Mouse (Mus musculus): ENCODE data around the gene Mybbp1a. TPM values are rescaled to one million over a fixed set of nuclear protein-coding genes. Genes with fewer than 3 reads are reported as not detected.
"Not testable (repeated sequence)": the region's sequence is repeated elsewhere in the genome, so short reads cannot be mapped to it uniquely, and the experiment has no call there.

Gene Mybbp1a
- polyA plus RNA-seq, 1 experiment from 2014 or later, result 186 TPM

- 0 out of 2 replicates have a peak, but pooled peaks cover 6% of the 10 kb centered on the region for H3K4me1 ChIP-seq
- no peaks in the 10 kb centered on the region for H3K9me3 ChIP-seq
- no peak overlapping the region for H3K27ac ChIP-seq
- 33% methylated on average over 2 of the region's 2 CpGs for WGBS
- DNase-seq (ENCODE audit: low spot score), result no peak
- H3K36me3 ChIP-seq, result no peaks in the 10 kb centered on the region
- H3K4me3 ChIP-seq, result no peak overlapping the region
- peaks cover 12% of the 10 kb centered on the region; the same call in 1 of the 2 replicates for H3K27me3 ChIP-seq (ENCODE audit: insufficient read depth, poor library complexity, severe bottlenecking)
Observed at GRCm38 (mm10) chr11:72435694-72436045, 5.5 kb upstream of the Mybbp1a start.

DNA sequence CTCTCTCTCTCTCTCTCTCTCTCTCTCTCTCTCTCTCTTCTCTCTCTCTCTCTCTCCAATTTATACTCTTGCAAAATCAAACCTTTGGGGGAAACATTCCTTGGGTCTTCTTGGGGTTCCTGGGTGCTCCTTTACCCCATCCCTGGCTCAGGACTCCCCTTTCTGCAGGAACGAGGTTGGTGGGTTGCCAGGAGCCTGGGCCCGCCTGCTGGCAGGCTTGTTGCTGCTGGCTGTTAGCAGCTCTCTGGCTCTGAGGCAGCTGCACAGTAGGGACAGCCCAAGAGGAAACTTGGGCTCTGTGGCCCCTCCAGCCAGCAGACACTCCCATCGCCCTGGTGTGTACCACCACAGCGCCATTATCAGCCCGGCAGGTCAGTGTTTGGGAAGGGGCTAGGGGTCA is 4.9 kb upstream of the Mybbp1a start:
- no peak overlapping the region for H3K27ac ChIP-seq
- 64% methylated on average over 5 of the region's 5 CpGs for WGBS
- 0 out of 2 replicates have a peak, but pooled peaks cover 6% of the 10 kb centered on the region for H3K4me1 ChIP-seq
- DNase-seq (ENCODE audit: low spot score), result no peak
- H3K9me3 ChIP-seq, result no peaks in the 10 kb centered on the region
- H3K36me3 ChIP-seq, result no peaks in the 10 kb centered on the region
- no peak overlapping the region for H3K4me3 ChIP-seq
- H3K27me3 ChIP-seq (ENCODE audit: insufficient read depth, poor library complexity, severe bottlenecking), result peaks cover 12% of the 10 kb centered on the region; the same call in 1 of the 2 replicates

GRCm38 (mm10) chr11:72436756-72437650 is 4.2 kb upstream of the Mybbp1a start:
- no peak for DNase-seq (ENCODE audit: low spot score)
- no peaks in the 10 kb centered on the region for H3K36me3 ChIP-seq
- 85% methylated on average over 16 of the region's 16 CpGs for WGBS
- H3K9me3 ChIP-seq, result no peaks in the 10 kb centered on the region
- H3K4me1 ChIP-seq, result peaks cover 8% of the 10 kb centered on the region
- peaks cover 12% of the 10 kb centered on the region; the same call in 1 of the 2 replicates for H3K27me3 ChIP-seq (ENCODE audit: insufficient read depth, poor library complexity, severe bottlenecking)
- no peak overlapping the region for H3K4me3 ChIP-seq
- H3K27ac ChIP-seq, result no peak overlapping the region

DNA sequence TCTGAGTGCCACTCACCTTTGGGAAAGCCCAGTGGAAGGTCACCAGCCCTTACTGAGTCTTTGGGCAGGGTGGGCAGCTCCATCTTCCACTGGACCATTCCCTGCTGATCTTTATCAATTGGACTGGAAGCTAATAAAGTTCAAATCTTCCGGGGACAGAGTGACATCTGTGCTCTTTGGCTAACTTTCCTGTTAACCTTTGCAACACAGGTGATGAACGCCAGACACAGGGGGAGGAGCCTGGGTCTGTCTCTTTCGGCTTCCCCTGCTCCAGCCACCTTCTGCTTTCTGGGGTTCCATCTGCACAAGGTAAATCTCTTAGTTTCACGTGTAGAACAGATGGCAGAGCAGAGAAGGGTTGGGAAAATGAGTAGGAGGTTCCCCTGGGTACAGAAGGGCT is 2.7 kb upstream of the Mybbp1a start:
- Histone ChIP-seq H3K4me1 (peaks cover 15% of the 10 kb centered on the region), H3K9me3 (no peaks in the 10 kb centered on the region), H3K27ac (no peak overlapping the region), H3K4me3 (no peak overlapping the region), H3K27me3 (ENCODE audit: insufficient read depth, poor library complexity, severe bottlenecking) (peaks cover 12% of the 10 kb centered on the region; the same call in 1 of the 2 replicates), H3K36me3 (peaks cover 12% of the 10 kb centered on the region)
- DNase-seq (ENCODE audit: low spot score), result no peak
- WGBS, result 68% methylated on average over 4 of the region's 4 CpGs

DNA sequence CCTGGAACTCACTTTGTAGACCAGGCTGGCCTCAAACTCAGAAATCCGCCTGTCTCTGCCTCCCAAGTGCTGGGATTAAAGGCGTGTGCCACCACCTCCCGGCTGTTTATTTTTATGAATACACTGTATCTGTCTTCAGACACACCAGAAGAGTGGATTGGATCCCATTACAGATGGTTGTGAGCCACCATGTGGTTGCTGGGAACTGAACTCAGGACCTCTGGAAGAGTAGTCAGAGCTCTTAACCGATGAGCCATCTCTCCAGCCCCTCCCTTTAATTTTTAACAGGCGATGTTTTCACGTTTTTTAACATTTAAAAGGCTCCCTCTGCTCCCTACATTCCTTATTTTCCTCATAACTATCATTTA is 574 bp upstream of the Mybbp1a start:
- peak overlapping the region; percentile 91 for H3K27ac ChIP-seq
- DNase-seq (ENCODE audit: low spot score); H3K9me3 ChIP-seq: not testable (repeated sequence)
- 42% methylated on average over 6 of the region's 6 CpGs for WGBS
- peaks cover 34% of the 10 kb centered on the region for H3K36me3 ChIP-seq
- peaks cover 12% of the 10 kb centered on the region; the same call in 1 of the 2 replicates for H3K27me3 ChIP-seq (ENCODE audit: insufficient read depth, poor library complexity, severe bottlenecking)
- H3K4me1 ChIP-seq, result peaks cover 12% of the 10 kb centered on the region
- H3K4me3 ChIP-seq, result peak overlapping the region; percentile 88

GRCm38 (mm10) chr11:72446311-72447105 is 5.4 kb downstream of the Mybbp1a start:
- no peak for DNase-seq (ENCODE audit: low spot score)
- Histone ChIP-seq H3K9me3 (no peaks in the 10 kb centered on the region), H3K4me1 (peaks cover 9% of the 10 kb centered on the region), H3K27ac (no peak overlapping the region), H3K36me3 (peaks cover 93% of the 10 kb centered on the region), H3K4me3 (no peak overlapping the region), H3K27me3 (ENCODE audit: insufficient read depth, poor library complexity, severe bottlenecking) (no peaks in the 10 kb centered on the region)
- 91% methylated on average over 6 of the region's 6 CpGs for WGBS

- no peak for DNase-seq (ENCODE audit: low spot score)
- Histone ChIP-seq H3K4me1 (peaks cover 3% of the 10 kb centered on the region), H3K36me3 (peaks cover 100% of the 10 kb centered on the region), H3K27ac (no peak overlapping the region), H3K9me3 (no peaks in the 10 kb centered on the region), H3K27me3 (ENCODE audit: insufficient read depth, poor library complexity, severe bottlenecking) (no peaks in the 10 kb centered on the region), H3K4me3 (no peak overlapping the region)
- 77% methylated on average over 8 of the region's 8 CpGs for WGBS
Observed at GRCm38 (mm10) chr11:72447475-72447874, 6.3 kb downstream of the Mybbp1a start.

DNA sequence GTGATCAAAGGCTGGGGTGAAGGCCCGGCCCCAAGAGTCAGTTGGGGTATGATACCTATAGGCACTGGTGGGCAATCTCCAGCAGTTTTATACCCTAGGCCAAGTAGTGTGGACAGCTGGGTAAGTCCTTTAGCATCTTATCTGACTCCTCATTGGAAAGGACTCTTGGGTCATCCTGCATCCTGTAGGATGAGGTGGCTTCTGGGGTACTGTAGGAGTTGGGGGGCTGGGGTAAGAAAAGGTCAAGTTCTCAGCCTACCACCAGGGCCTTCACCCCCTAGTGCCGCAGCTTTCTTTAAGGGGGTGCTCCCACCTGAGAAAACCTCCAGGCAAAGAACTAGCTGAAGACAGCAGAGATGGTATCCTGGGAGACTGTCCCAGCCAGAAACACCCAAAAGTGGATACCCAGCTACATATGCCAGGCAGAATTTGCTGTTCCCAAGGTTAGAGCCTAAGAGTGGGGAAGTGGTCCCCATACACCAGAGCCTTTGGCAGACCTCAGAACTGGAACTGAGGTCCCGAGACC is 11.0 kb downstream of the Mybbp1a start:
- no peaks in the 10 kb centered on the region for H3K9me3 ChIP-seq
- H3K27ac ChIP-seq, result no peak overlapping the region
- no peak overlapping the region for H3K4me3 ChIP-seq
- peaks cover 61% of the 10 kb centered on the region for H3K36me3 ChIP-seq
- no peaks in the 10 kb centered on the region for H3K27me3 ChIP-seq (ENCODE audit: insufficient read depth, poor library complexity, severe bottlenecking)
- H3K4me1 ChIP-seq, result peaks cover 21% of the 10 kb centered on the region
- no peak for DNase-seq (ENCODE audit: low spot score)
- WGBS, result 85% methylated on average over 3 of the region's 3 CpGs

DNA sequence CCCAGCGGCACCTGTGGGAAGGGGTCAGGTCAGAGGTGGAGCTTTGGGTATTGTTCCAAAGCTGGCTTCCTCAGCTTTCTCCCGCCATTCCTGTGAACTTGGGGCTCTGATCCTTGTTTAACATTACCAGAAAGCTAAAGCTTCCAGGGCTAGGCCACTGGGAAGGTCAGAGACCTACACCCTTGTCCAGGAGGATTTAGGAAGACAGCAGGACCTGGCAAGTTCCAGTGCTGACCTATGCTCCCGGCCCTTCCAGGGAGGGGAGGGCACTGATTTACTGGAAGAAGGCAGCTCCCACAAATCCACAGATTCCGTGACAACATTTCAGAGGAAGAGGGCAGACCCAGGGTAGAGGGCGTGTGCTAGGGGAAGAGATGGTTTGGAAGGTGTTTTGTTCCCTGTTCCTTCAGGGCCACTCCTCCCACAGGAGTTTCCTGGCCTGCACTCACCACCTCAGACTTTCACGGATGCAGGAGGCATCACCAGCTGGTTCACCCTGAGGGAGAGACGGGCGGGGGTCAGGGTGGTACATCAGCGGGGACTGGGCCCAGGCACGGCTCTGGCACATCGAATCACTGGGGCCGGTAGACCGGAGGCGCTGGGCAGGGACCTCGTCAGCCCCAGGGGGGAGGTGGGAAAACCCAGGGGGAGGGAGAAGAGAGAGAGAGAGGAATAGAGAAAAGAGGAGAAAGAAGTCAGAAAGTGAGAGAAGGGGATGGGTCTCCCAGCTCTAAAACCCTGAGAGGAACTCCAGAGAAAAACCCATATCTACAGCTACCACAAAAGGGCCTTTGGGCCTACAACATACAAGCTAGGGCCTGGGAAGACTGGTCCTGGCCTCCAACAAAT is 12.2 kb downstream of the Mybbp1a start:
- 49% methylated on average over 15 of the region's 15 CpGs for WGBS
- no peaks in the 10 kb centered on the region for H3K27me3 ChIP-seq (ENCODE audit: insufficient read depth, poor library complexity, severe bottlenecking)
- H3K4me3 ChIP-seq, result no peak overlapping the region
- H3K9me3 ChIP-seq, result no peaks in the 10 kb centered on the region
- peaks cover 50% of the 10 kb centered on the region for H3K36me3 ChIP-seq
- no peak for DNase-seq (ENCODE audit: low spot score)
- H3K27ac ChIP-seq, result peak overlapping the region; percentile 32; the same call in 1 of the 2 replicates
- H3K4me1 ChIP-seq, result peaks cover 29% of the 10 kb centered on the region

GRCm38 (mm10) chr11:72455694-72456093 is 14.5 kb downstream of the Mybbp1a start:
- Histone ChIP-seq H3K9me3 (no peaks in the 10 kb centered on the region), H3K27me3 (ENCODE audit: insufficient read depth, poor library complexity, severe bottlenecking) (no peaks in the 10 kb centered on the region), H3K4me1 (peaks cover 47% of the 10 kb centered on the region), H3K4me3 (no peak overlapping the region), H3K27ac (peak overlapping the region; percentile 43), H3K36me3 (peaks cover 27% of the 10 kb centered on the region)
- DNase-seq (ENCODE audit: low spot score), result no peak
- 63% methylated on average over 5 of the region's 5 CpGs for WGBS

DNA sequence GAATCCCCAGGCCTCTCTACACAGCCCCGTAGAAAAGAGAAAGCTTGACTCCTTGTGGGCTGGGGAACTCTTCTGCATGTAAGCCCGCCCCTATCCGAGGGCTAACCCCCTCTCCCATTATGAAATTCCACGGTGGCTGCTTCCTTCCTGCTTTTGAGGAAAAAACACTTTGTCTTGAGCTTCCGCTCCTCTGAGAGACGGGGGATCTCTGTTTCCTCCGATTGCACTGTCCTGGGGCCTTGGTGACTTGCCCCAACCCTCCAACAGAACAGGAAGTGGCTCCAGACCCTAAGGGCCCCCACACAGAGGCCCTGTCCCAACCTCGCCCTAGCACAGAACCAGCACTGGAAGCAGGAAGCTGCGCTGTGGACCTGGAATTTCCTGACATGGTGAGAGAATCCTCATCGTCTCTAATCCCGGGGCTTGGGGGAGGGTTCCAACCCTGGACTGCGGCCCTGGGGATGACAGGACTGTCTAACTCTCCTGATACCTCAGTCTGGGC is 16.9 kb downstream of the Mybbp1a start:
- Histone ChIP-seq H3K4me3 (no peak overlapping the region; the same call in 1 of the 2 replicates), H3K27me3 (ENCODE audit: insufficient read depth, poor library complexity, severe bottlenecking) (no peaks in the 10 kb centered on the region), H3K27ac (peak overlapping the region; percentile 70), H3K36me3 (peaks cover 6% of the 10 kb centered on the region; the same call in 1 of the 2 replicates), H3K9me3 (no peaks in the 10 kb centered on the region), H3K4me1 (peaks cover 52% of the 10 kb centered on the region)
- DNase-seq (ENCODE audit: low spot score), result no peak
- WGBS, result 32% methylated on average over 12 of the region's 12 CpGs

DNA sequence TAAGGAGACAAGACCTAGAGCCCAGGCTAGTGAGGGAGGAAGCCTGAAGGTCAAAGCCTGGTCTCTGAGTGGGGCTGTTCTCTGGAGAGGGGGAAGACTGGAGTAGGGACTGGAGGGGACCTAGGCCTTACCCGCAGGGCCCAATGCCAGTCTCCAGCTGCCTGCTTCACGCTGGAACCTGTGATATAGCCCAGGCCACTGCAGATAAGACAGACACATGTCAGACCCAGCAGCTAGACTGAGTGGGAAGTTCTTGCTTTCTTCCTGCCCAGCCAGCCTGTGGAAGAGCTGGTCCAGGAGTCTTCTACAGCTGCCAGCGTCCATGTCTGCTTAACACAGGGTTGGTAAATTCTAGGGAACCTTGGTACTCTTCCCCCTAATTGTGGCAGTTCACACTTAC is 17.3 kb downstream of the Mybbp1a start:
- peaks cover 6% of the 10 kb centered on the region; the same call in 1 of the 2 replicates for H3K36me3 ChIP-seq
- no peaks in the 10 kb centered on the region for H3K9me3 ChIP-seq
- 31% methylated on average over 3 of the region's 3 CpGs for WGBS
- H3K4me3 ChIP-seq, result no peak overlapping the region; the same call in none of the 2 replicates
- DNase-seq (ENCODE audit: low spot score), result no peak
- H3K27ac ChIP-seq, result peak overlapping the region; percentile 70
- no peaks in the 10 kb centered on the region for H3K27me3 ChIP-seq (ENCODE audit: insufficient read depth, poor library complexity, severe bottlenecking)
- peaks cover 52% of the 10 kb centered on the region for H3K4me1 ChIP-seq

Data from heart, embryonic 10.5 days (tissue).